25 mouse cellular contexts compared by ENCODE assay signal in the genomic region with DNA sequence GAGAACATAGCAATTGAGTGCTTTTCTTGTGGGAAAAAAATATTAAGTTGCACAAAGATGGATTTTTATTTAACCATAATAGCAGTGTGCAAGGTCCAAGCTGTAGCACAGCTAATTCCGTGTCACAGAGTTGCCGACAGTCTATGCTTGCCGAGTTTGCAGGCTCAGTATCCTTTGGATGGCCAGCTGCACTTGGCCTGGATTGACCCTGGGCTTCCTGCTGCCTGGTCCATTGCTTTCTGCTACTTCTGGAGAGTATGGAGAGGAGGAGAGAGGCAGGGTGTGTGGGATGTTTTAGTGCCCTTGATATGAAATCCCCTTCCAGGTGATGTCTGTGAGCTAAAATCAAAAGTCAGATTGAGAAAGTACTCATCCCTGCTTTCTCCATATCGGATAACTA.
"Had no signal": no experiment of that assay in that cellular context is flagged by ENCODE, and none has a peak within 500 bp of the region (broad histone marks: within the 10 kb centered on the region; RNA-seq: fewer than 3 reads in every experiment).

No protein-coding gene starts in this region.

- H3K4me2 ChIP-seq: embryonic facial prominence, embryonic 12.5 days; embryonic facial prominence, embryonic 13.5 days; embryonic facial prominence, embryonic 15.5 days; forebrain, embryonic 12.5 days; forebrain, embryonic 13.5 days; forebrain, embryonic 15.5 days had no signal

- H3K36me3 ChIP-seq: embryonic facial prominence, embryonic 10.5 days; forebrain, embryonic 10.5 days; forebrain, embryonic 12.5 days; forebrain, embryonic 15.5 days had no signal

- H3K4me3 ChIP-seq: embryonic facial prominence, embryonic 10.5 days; embryonic facial prominence, embryonic 12.5 days; embryonic facial prominence, embryonic 13.5 days; embryonic facial prominence, embryonic 15.5 days; erythroblast, embryonic 14.5 days; forebrain, embryonic 10.5 days; forebrain, embryonic 12.5 days; forebrain, embryonic 13.5 days; forebrain, embryonic 15.5 days; gastrocnemius, adult 2 months; heart, adult 2 months had no signal

- H3K9me3 ChIP-seq: embryonic facial prominence, embryonic 10.5 days; embryonic facial prominence, embryonic 12.5 days; embryonic facial prominence, embryonic 13.5 days; embryonic facial prominence, embryonic 15.5 days; forebrain, embryonic 10.5 days; forebrain, embryonic 12.5 days; forebrain, embryonic 13.5 days; forebrain, embryonic 15.5 days had no signal

- H3K27ac ChIP-seq: embryonic facial prominence, embryonic 10.5 days; embryonic facial prominence, embryonic 12.5 days; embryonic facial prominence, embryonic 13.5 days; embryonic facial prominence, embryonic 15.5 days; forebrain, embryonic 10.5 days; forebrain, embryonic 12.5 days; forebrain, embryonic 13.5 days; forebrain, embryonic 15.5 days; gastrocnemius, adult 2 months; heart, adult 2 months had no signal

- H3K4me1 ChIP-seq: embryonic facial prominence, embryonic 12.5 days; forebrain, embryonic 12.5 days had no signal

- H3K27me3 ChIP-seq: embryonic facial prominence, embryonic 12.5 days; embryonic facial prominence, embryonic 13.5 days; embryonic facial prominence, embryonic 15.5 days; forebrain, embryonic 12.5 days; forebrain, embryonic 13.5 days; forebrain, embryonic 15.5 days had no signal

- ATAC-seq: forebrain, embryonic 13.5 days; forebrain, embryonic 14.5 days; forebrain, embryonic 15.5 days; forebrain, embryonic 16.5 days; forebrain, postnatal 0 days had no signal

- H3K9ac ChIP-seq: embryonic facial prominence, embryonic 12.5 days; embryonic facial prominence, embryonic 13.5 days; embryonic facial prominence, embryonic 15.5 days; forebrain, embryonic 12.5 days; forebrain, embryonic 13.5 days; forebrain, embryonic 15.5 days; forebrain, postnatal 0 days had no signal

- DNase-seq: cerebellum, adult 2 months; cerebellum, adult 8-10 months; cerebellum, adult 9-10 months; cerebellum, adult 9-11 months; cerebellum, postnatal 10 days; cerebellum, postnatal 14 days; cerebellum, postnatal 25 days; cerebellum, postnatal 36 days; embryo, embryonic 11 days; forebrain, postnatal 0 days; gastrocnemius, adult 2 months; gastrocnemius, postnatal 25 days; gastrocnemius, postnatal 36 days; heart, adult 2 months had no signal
